Mouse (Mus musculus): ENCODE data around the gene Shld2.

The Shld2 gene

GRCm38 (mm10) chr14:34219295-34219694 is 91.0 kb downstream of the Shld2 start, which contains the start of gene Syt15:
Gene Syt15, plus strand, starts transcription at chr14:34219595.
- DNase-seq = no peak

GRCm38 (mm10) chr14:34215451-34216127 is 94.7 kb downstream of the Shld2 start:
- no peak for DNase-seq

- no peak for DNase-seq
These were observed 100.4 kb downstream of the Shld2 start for GRCm38 (mm10) chr14:34209942-34210341.

GRCm38 (mm10) chr14:34209080-34209479 is 101.2 kb downstream of the Shld2 start:
- no peak for DNase-seq

GRCm38 (mm10) chr14:34208651-34209050 is 101.6 kb downstream of the Shld2 start:
- no peak for DNase-seq

- DNase-seq = no peak
These were observed 102.3 kb downstream of the Shld2 start for GRCm38 (mm10) chr14:34207996-34208395.

GRCm38 (mm10) chr14:34201231-34202035 is 108.9 kb downstream of the Shld2 start, which contains the start of gene Gprin2:
Gene Gprin2, minus strand, starts transcription at chr14:34201653.
- DNase-seq = peak; percentile 71

GRCm38 (mm10) chr14:34200738-34201230 is 109.5 kb downstream of the Shld2 start:
- peak; percentile 70 for DNase-seq

GRCm38 (mm10) chr14:34196706-34197105 is 113.6 kb downstream of the Shld2 start:
- no peak for DNase-seq

GRCm38 (mm10) chr14:34195466-34195865 is 114.8 kb downstream of the Shld2 start:
- DNase-seq = peak; percentile 43

- no peak for DNase-seq
These were observed 116.4 kb downstream of the Shld2 start for GRCm38 (mm10) chr14:34193879-34194278.

- DNase-seq = no peak
These were observed 119.9 kb downstream of the Shld2 start for GRCm38 (mm10) chr14:34190361-34190760.

- DNase-seq = no peak
These were observed 121.7 kb downstream of the Shld2 start for GRCm38 (mm10) chr14:34188629-34189028.
